Mouse (Mus musculus) heart, embryonic 13.5 days (tissue): ENCODE results near the gene Bcl2l1. TPM values are rescaled to one million over a fixed set of nuclear protein-coding genes. Genes with fewer than 3 reads are reported as not detected.
A peak's percentile ranks its signal among the peaks of the same experiment; 100 is the strongest.

Source experiments
- ATAC-seq: fragments of 200-750 bp; cut with Nextera tagmentation; 2 replicates; pipeline ENCODE4 v1.8.0; 2017; ENCODE audit warnings: moderate TSS enrichment; ENCODE audit not compliant: insufficient number of reproducible peaks, low FRiP score, low TSS enrichment; ENCODE audit errors: extremely low read depth
- H3K27ac ChIP-seq: fragments of 300-500 bp; sonication (generic); replicated peaks from 2 replicates; pipeline ENCODE4 v1.5.1; 2015; ENCODE audit warnings: moderate library complexity, mild to moderate bottlenecking, inconsistent platforms
- H3K27me3 ChIP-seq: fragments of 300-500 bp; sonication (generic); replicated peaks from 2 replicates; pipeline ENCODE4 v1.6.1; 2015; ENCODE audit warnings: mild to moderate bottlenecking, inconsistent platforms
- H3K36me3 ChIP-seq: fragments of 300-500 bp; sonication (generic); 2 replicates; pipeline ENCODE4 v1.6.1; 2015; ENCODE audit warnings: mild to moderate bottlenecking, inconsistent platforms
- H3K4me1 ChIP-seq: fragments of 300-500 bp; sonication (generic); 2 replicates; pipeline ENCODE4 v1.6.1; 2015; ENCODE audit warnings: inconsistent platforms
- H3K4me2 ChIP-seq: fragments of 300-500 bp; sonication (generic); 2 replicates; pipeline ENCODE4 v1.6.1; 2015; ENCODE audit warnings: inconsistent platforms, mild to moderate bottlenecking, moderate library complexity
- H3K4me3 ChIP-seq: fragments of 300-500 bp; sonication (generic); 2 replicates; pipeline ENCODE4 v1.5.1; 2015; ENCODE audit warnings: moderate library complexity, mild to moderate bottlenecking, inconsistent platforms
- H3K9ac ChIP-seq: fragments of 300-500 bp; sonication (generic); 2 replicates; pipeline ENCODE4 v1.6.1; 2015; ENCODE audit warnings: inconsistent platforms, mild to moderate bottlenecking, moderate library complexity
- H3K9me3 ChIP-seq: fragments of 300-500 bp; sonication (generic); 2 replicates; pipeline ENCODE4 v1.6.1; 2016; ENCODE audit warnings: inconsistent platforms
- WGBS: fragments of 180-500 bp; shearing (Covaris S2); methylation state at CpG from one replicate; pipeline ENCODE4 v1.1.7; 2015; ENCODE audit warnings: mixed read lengths; 5-methylcytosine and 5-hydroxymethylcytosine counted together
- polyA plus RNA-seq: library from polyadenylated mRNA; unstranded; fragments of >200 nt; fragmentation: Nextera tagmentation; extraction: Ambion mirVana; gene quantifications from 2 replicates; pipeline ENCODE4 v1.2.1, GENCODE M21; 2015

Bcl2l1 gene
- polyA plus RNA-seq, 1 experiment from 2014 or later, result 62.8 TPM

GRCm38 (mm10) chr2:152771571-152771970 lies 60.0 kb downstream of the Bcl2l1 start:
- Histone ChIP-seq H3K9me3 (no peaks in the 10 kb centered on the region), H3K9ac (no peak overlapping the region), H3K4me1 (peaks cover 12% of the 10 kb centered on the region), H3K4me3 (no peak overlapping the region), H3K36me3 (0 out of 2 replicates have a peak, but pooled peaks cover 3% of the 10 kb centered on the region), H3K27me3 (no peaks in the 10 kb centered on the region), H3K27ac (no peak overlapping the region), H3K4me2 (no peak overlapping the region)
- ATAC-seq, result no peak
- 79% methylated on average over 9 of the region's 9 CpGs for WGBS

- no peak for ATAC-seq
- H3K9ac ChIP-seq, result no peak overlapping the region
- H3K9me3 ChIP-seq, result no peaks in the 10 kb centered on the region
- H3K4me1 ChIP-seq, result peaks cover 29% of the 10 kb centered on the region
- no peaks in the 10 kb centered on the region for H3K36me3 ChIP-seq
- H3K4me2 ChIP-seq, result no peak overlapping the region
- no peaks in the 10 kb centered on the region for H3K27me3 ChIP-seq
- H3K27ac ChIP-seq, result no peak overlapping the region
- WGBS, result 60% methylated on average over 7 of the region's 7 CpGs
- no peak overlapping the region for H3K4me3 ChIP-seq
Measured at GRCm38 (mm10) chr2:152769677-152770076, 61.9 kb downstream of the Bcl2l1 start.

- 50% methylated on average over 12 of the region's 12 CpGs for WGBS
- H3K27ac ChIP-seq, result no peak overlapping the region
- H3K4me1 ChIP-seq, result peaks cover 41% of the 10 kb centered on the region
- H3K27me3 ChIP-seq, result no peaks in the 10 kb centered on the region
- no peaks in the 10 kb centered on the region for H3K36me3 ChIP-seq
- ATAC-seq, result no peak
- no peak overlapping the region for H3K9ac ChIP-seq
- H3K4me2 ChIP-seq, result no peak overlapping the region
- H3K4me3 ChIP-seq, result no peak overlapping the region
- H3K9me3 ChIP-seq, result no peaks in the 10 kb centered on the region
Measured at GRCm38 (mm10) chr2:152767618-152768271, 63.8 kb downstream of the Bcl2l1 start.

GRCm38 (mm10) chr2:152766387-152767123 lies 65.0 kb downstream of the Bcl2l1 start:
- peaks cover 41% of the 10 kb centered on the region for H3K4me1 ChIP-seq
- no peaks in the 10 kb centered on the region for H3K9me3 ChIP-seq
- no peaks in the 10 kb centered on the region for H3K27me3 ChIP-seq
- 16% methylated on average over 25 of the region's 25 CpGs for WGBS
- no peak overlapping the region for H3K27ac ChIP-seq
- H3K36me3 ChIP-seq, result no peaks in the 10 kb centered on the region
- no peak overlapping the region for H3K9ac ChIP-seq
- peak; percentile 52; the same call in 1 of the 2 replicates for ATAC-seq
- peak overlapping the region; percentile 46 for H3K4me2 ChIP-seq
- no peak overlapping the region for H3K4me3 ChIP-seq

GRCm38 (mm10) chr2:152765045-152765674 lies 66.4 kb downstream of the Bcl2l1 start:
- Histone ChIP-seq H3K4me3 (0 out of 2 replicates have a peak overlapping the region, but pooled peaks have one; percentile 25), H3K4me2 (peak overlapping the region; percentile 65), H3K36me3 (no peaks in the 10 kb centered on the region), H3K27me3 (no peaks in the 10 kb centered on the region), H3K4me1 (peaks cover 41% of the 10 kb centered on the region), H3K9me3 (no peaks in the 10 kb centered on the region), H3K9ac (peak overlapping the region; percentile 74), H3K27ac (peak overlapping the region; percentile 70)
- 23% methylated on average over 7 of the region's 7 CpGs for WGBS
- no peak for ATAC-seq

- 0 out of 2 replicates have a peak, but pooled peaks cover 2% of the 10 kb centered on the region for H3K27me3 ChIP-seq
- peak overlapping the region; percentile 70 for H3K27ac ChIP-seq
- peak overlapping the region; percentile 65 for H3K4me2 ChIP-seq
- no peaks in the 10 kb centered on the region for H3K9me3 ChIP-seq
- WGBS, result 6% methylated on average over 14 of the region's 14 CpGs
- peak overlapping the region; percentile 74 for H3K9ac ChIP-seq
- H3K4me3 ChIP-seq, result peak overlapping the region; percentile 25
- H3K36me3 ChIP-seq, result no peaks in the 10 kb centered on the region
- no peak for ATAC-seq
- H3K4me1 ChIP-seq, result peaks cover 41% of the 10 kb centered on the region
Measured at GRCm38 (mm10) chr2:152764172-152765044, 67.1 kb downstream of the Bcl2l1 start.

- WGBS, result 62% methylated on average over 6 of the region's 6 CpGs
- no peaks in the 10 kb centered on the region for H3K9me3 ChIP-seq
- no peak overlapping the region for H3K4me3 ChIP-seq
- no peak for ATAC-seq
- H3K27me3 ChIP-seq, result 0 out of 2 replicates have a peak, but pooled peaks cover 3% of the 10 kb centered on the region
- H3K36me3 ChIP-seq, result no peaks in the 10 kb centered on the region
- no peak overlapping the region for H3K9ac ChIP-seq
- H3K27ac ChIP-seq, result no peak overlapping the region
- peaks cover 52% of the 10 kb centered on the region for H3K4me1 ChIP-seq
- no peak overlapping the region for H3K4me2 ChIP-seq
Measured at GRCm38 (mm10) chr2:152763310-152763709, 68.2 kb downstream of the Bcl2l1 start.

GRCm38 (mm10) chr2:152758351-152758750 lies 73.2 kb downstream of the Bcl2l1 start:
- H3K9me3 ChIP-seq, result no peaks in the 10 kb centered on the region
- 32% methylated on average over 4 of the region's 4 CpGs for WGBS
- ATAC-seq, result no peak
- H3K9ac ChIP-seq, result no peak overlapping the region; the same call in 1 of the 2 replicates
- H3K27ac ChIP-seq, result peak overlapping the region; percentile 8; the same call in 1 of the 2 replicates
- H3K36me3 ChIP-seq, result no peaks in the 10 kb centered on the region
- peaks cover 29% of the 10 kb centered on the region for H3K4me1 ChIP-seq
- no peak overlapping the region for H3K4me2 ChIP-seq
- no peak overlapping the region for H3K4me3 ChIP-seq
- H3K27me3 ChIP-seq, result peaks cover 22% of the 10 kb centered on the region; the same call in 1 of the 2 replicates

- no peaks in the 10 kb centered on the region for H3K36me3 ChIP-seq
- no peak overlapping the region for H3K27ac ChIP-seq
- peaks cover 28% of the 10 kb centered on the region; the same call in 1 of the 2 replicates for H3K27me3 ChIP-seq
- H3K9ac ChIP-seq, result no peak overlapping the region
- H3K4me1 ChIP-seq, result peaks cover 29% of the 10 kb centered on the region
- no peak overlapping the region for H3K4me3 ChIP-seq
- no peaks in the 10 kb centered on the region for H3K9me3 ChIP-seq
- H3K4me2 ChIP-seq, result no peak overlapping the region
- 66% methylated on average over 2 of the region's 2 CpGs for WGBS
- ATAC-seq, result no peak
Measured at GRCm38 (mm10) chr2:152757478-152757877, 74.0 kb downstream of the Bcl2l1 start.

GRCm38 (mm10) chr2:152756474-152757393 lies 74.8 kb downstream of the Bcl2l1 start:
- Histone ChIP-seq H3K27ac (no peak overlapping the region), H3K9me3 (no peaks in the 10 kb centered on the region), H3K36me3 (no peaks in the 10 kb centered on the region), H3K4me2 (no peak overlapping the region), H3K9ac (no peak overlapping the region), H3K27me3 (peaks cover 28% of the 10 kb centered on the region; the same call in 1 of the 2 replicates), H3K4me3 (no peak overlapping the region), H3K4me1 (peaks cover 29% of the 10 kb centered on the region)
- 75% methylated on average over 17 of the region's 17 CpGs for WGBS
- ATAC-seq, result no peak
